Mouse (Mus musculus) megakaryocyte-erythroid progenitor cell, adult 5-6 weeks (primary cell): ENCODE measurements at regions not wholly inside any gene's neighbourhood (a gene's known extent, or its start where the extent isn't known, plus 50 kb on each side); places are given as distances from the start of the nearest gene placed in this dataset.

Experiments used
- ATAC-seq: replicated peaks from 2 replicates; pipeline ENCODE4 v1.8.0; 2016; ENCODE audit warnings: mild to moderate bottlenecking, inconsistent platforms; ENCODE audit not compliant: severe bottlenecking, poor library complexity, low FRiP score, low TSS enrichment

GRCm38 (mm10) chr3:128723100-128723499, 476.6 kb upstream of the Pitx2 start:
- ATAC-seq = no peak

- ATAC-seq = no peak
Observed at GRCm38 (mm10) chr3:128720276-128720675, 479.4 kb upstream of the Pitx2 start.

GRCm38 (mm10) chr3:128719226-128719625, 480.5 kb upstream of the Pitx2 start:
- no peak for ATAC-seq

GRCm38 (mm10) chr3:128707270-128707669, 492.4 kb upstream of the Pitx2 start:
- no peak for ATAC-seq

- ATAC-seq = no peak
Observed at GRCm38 (mm10) chr3:128668468-128669127, 531.1 kb upstream of the Pitx2 start.

- no peak for ATAC-seq
Observed at GRCm38 (mm10) chr3:128665184-128665583, 534.5 kb upstream of the Pitx2 start.

- no peak for ATAC-seq
Observed at GRCm38 (mm10) chr3:128636960-128637755, 562.5 kb upstream of the Pitx2 start.

- no peak for ATAC-seq
Observed at GRCm38 (mm10) chr3:128627696-128628095, 572.0 kb upstream of the Pitx2 start.

GRCm38 (mm10) chr3:128616675-128617074, 583.0 kb upstream of the Pitx2 start:
- ATAC-seq = no peak

- no peak for ATAC-seq
Observed at GRCm38 (mm10) chr3:128613657-128614056, 586.0 kb upstream of the Pitx2 start.

- no peak for ATAC-seq
Observed at GRCm38 (mm10) chr3:128610731-128611130, 588.9 kb upstream of the Pitx2 start.

- ATAC-seq = no peak
Observed at GRCm38 (mm10) chr3:128608694-128609093, 591.0 kb upstream of the Pitx2 start.

- ATAC-seq = no peak
Observed at GRCm38 (mm10) chr3:128575339-128576129, 624.1 kb upstream of the Pitx2 start.

- ATAC-seq = no peak
Observed at GRCm38 (mm10) chr3:128570551-128570950, 629.1 kb upstream of the Pitx2 start.

- ATAC-seq = no peak
Observed at GRCm38 (mm10) chr3:128565386-128565785, 634.3 kb upstream of the Pitx2 start.

- ATAC-seq = no peak
Observed at GRCm38 (mm10) chr3:128546416-128547327, 650.5 kb upstream of the Fam241a start.

- no peak for ATAC-seq
Observed at GRCm38 (mm10) chr3:128525427-128525826, 629.3 kb upstream of the Fam241a start.

GRCm38 (mm10) chr3:128520671-128521103, 624.6 kb upstream of the Fam241a start:
- ATAC-seq = no peak

GRCm38 (mm10) chr3:128519913-128520316, 623.8 kb upstream of the Fam241a start:
- no peak for ATAC-seq
